Mouse (Mus musculus): Measurements from ENCODE around the gene Tmem86b. TPM values are rescaled to one million over a fixed set of nuclear protein-coding genes. Genes with fewer than 3 reads are reported as not detected.

Tmem86b gene
- polyA plus RNA-seq, 2 experiments: 1.4 to 17.2 TPM

Small RNA genes within 50 kb of the gene (microRNA-seq; reads per million reads assigned to microRNA genes)
- gene Gm23577: not detected

Other genes starting within 250 kb of the Tmem86b start
- gene Gp6, start 233.7 kb downstream of the Tmem86b start, polyA plus RNA-seq (2012; rRNA removed): 0.05 and 0.06 TPM in 2 replicates
- gene Gp6, start 233.7 kb downstream of the Tmem86b start, polyA plus RNA-seq (2014; fragmentation: Nextera tagmentation; extraction: Ambion mirVana): 0.26 TPM in 1 of 2 replicates, not detected in the other
- gene Rdh13, start 185.8 kb downstream of the Tmem86b start, polyA plus RNA-seq (2012; rRNA removed): 21.2 and 23.5 TPM in 2 replicates
- gene Rdh13, start 185.8 kb downstream of the Tmem86b start, polyA plus RNA-seq (2014; fragmentation: Nextera tagmentation; extraction: Ambion mirVana): 23.9 and 25.2 TPM in 2 replicates
- gene Eps8l1, start 170.7 kb downstream of the Tmem86b start, polyA plus RNA-seq (2012; rRNA removed): 6.9 and 10.0 TPM in 2 replicates
- 1.9 and 6.5 TPM in 2 replicates for gene Eps8l1, start 170.7 kb downstream of the Tmem86b start, polyA plus RNA-seq (2014; fragmentation: Nextera tagmentation; extraction: Ambion mirVana)
- 89.6 and 103 TPM in 2 replicates for gene Ppp1r12c, start 129.7 kb downstream of the Tmem86b start, polyA plus RNA-seq (2012; rRNA removed)
- gene Ppp1r12c, start 129.7 kb downstream of the Tmem86b start, polyA plus RNA-seq (2014; fragmentation: Nextera tagmentation; extraction: Ambion mirVana): 59.1 and 68.6 TPM in 2 replicates
- gene Tnnt1, start 115.0 kb downstream of the Tmem86b start, polyA plus RNA-seq (2012; rRNA removed): 99.8 and 238 TPM in 2 replicates
- gene Tnnt1, start 115.0 kb downstream of the Tmem86b start, polyA plus RNA-seq (2014; fragmentation: Nextera tagmentation; extraction: Ambion mirVana): 241 and 300 TPM in 2 replicates
- gene Tnni3, start 107.2 kb downstream of the Tmem86b start, polyA plus RNA-seq (2012; rRNA removed): 10.6 and 11.1 TPM in 2 replicates
- gene Tnni3, start 107.2 kb downstream of the Tmem86b start, polyA plus RNA-seq (2014; fragmentation: Nextera tagmentation; extraction: Ambion mirVana): 2.8 and 2.9 TPM in 2 replicates
- 8.3 and 9.5 TPM in 2 replicates for gene Dnaaf3, start 99.0 kb downstream of the Tmem86b start, polyA plus RNA-seq (2012; rRNA removed)
- gene Dnaaf3, start 99.0 kb downstream of the Tmem86b start, polyA plus RNA-seq (2014; fragmentation: Nextera tagmentation; extraction: Ambion mirVana): 0.61 and 1.1 TPM in 2 replicates
- gene Syt5, start 83.9 kb downstream of the Tmem86b start, polyA plus RNA-seq (2012; rRNA removed): 3.9 and 4.2 TPM in 2 replicates
- 3.4 and 4.3 TPM in 2 replicates for gene Syt5, start 83.9 kb downstream of the Tmem86b start, polyA plus RNA-seq (2014; fragmentation: Nextera tagmentation; extraction: Ambion mirVana)
- gene Ptprh, start 27.4 kb downstream of the Tmem86b start, polyA plus RNA-seq (2012; rRNA removed): 0.03 and 0.26 TPM in 2 replicates
- not detected in 2 replicates for gene Ptprh, start 27.4 kb downstream of the Tmem86b start, polyA plus RNA-seq (2014; fragmentation: Nextera tagmentation; extraction: Ambion mirVana)
- 86.9 and 112 TPM in 2 replicates for gene Ppp6r1, start 27.6 kb upstream of the Tmem86b start, polyA plus RNA-seq (2012; rRNA removed)
- gene Ppp6r1, start 27.6 kb upstream of the Tmem86b start, polyA plus RNA-seq (2014; fragmentation: Nextera tagmentation; extraction: Ambion mirVana): 7.9 and 8.7 TPM in 2 replicates
- gene Hspbp1, start 53.6 kb upstream of the Tmem86b start, polyA plus RNA-seq (2012; rRNA removed): 55.6 and 72.9 TPM in 2 replicates
- 77.5 and 82.5 TPM in 2 replicates for gene Hspbp1, start 53.6 kb upstream of the Tmem86b start, polyA plus RNA-seq (2014; fragmentation: Nextera tagmentation; extraction: Ambion mirVana)
- gene Brsk1, start 59.2 kb upstream of the Tmem86b start, polyA plus RNA-seq (2012; rRNA removed): 26.4 and 33.0 TPM in 2 replicates
- 1.3 and 1.7 TPM in 2 replicates for gene Brsk1, start 59.2 kb upstream of the Tmem86b start, polyA plus RNA-seq (2014; fragmentation: Nextera tagmentation; extraction: Ambion mirVana)
- gene Tmem150b, start 93.8 kb upstream of the Tmem86b start, polyA plus RNA-seq (2012; rRNA removed): 0.17 and 0.24 TPM in 2 replicates
- gene Tmem150b, start 93.8 kb upstream of the Tmem86b start, polyA plus RNA-seq (2014; fragmentation: Nextera tagmentation; extraction: Ambion mirVana): 0.17 and 0.46 TPM in 2 replicates
- 161 and 223 TPM in 2 replicates for gene Kmt5c, start 108.7 kb upstream of the Tmem86b start, polyA plus RNA-seq (2012; rRNA removed)
- 44.4 and 51.2 TPM in 2 replicates for gene Kmt5c, start 108.7 kb upstream of the Tmem86b start, polyA plus RNA-seq (2014; fragmentation: Nextera tagmentation; extraction: Ambion mirVana)
- 91.7 and 127 TPM in 2 replicates for gene Cox6b2, start 121.7 kb upstream of the Tmem86b start, polyA plus RNA-seq (2012; rRNA removed)
- gene Cox6b2, start 121.7 kb upstream of the Tmem86b start, polyA plus RNA-seq (2014; fragmentation: Nextera tagmentation; extraction: Ambion mirVana): 44.7 and 48.9 TPM in 2 replicates
- 0.03 TPM in 1 of 2 replicates, not detected in the other for gene Fam71e2, start 139.9 kb upstream of the Tmem86b start, polyA plus RNA-seq (2012; rRNA removed)
- not detected in 2 replicates for gene Fam71e2, start 139.9 kb upstream of the Tmem86b start, polyA plus RNA-seq (2014; fragmentation: Nextera tagmentation; extraction: Ambion mirVana)
- 0.33 and 0.63 TPM in 2 replicates for gene Il11, start 151.4 kb upstream of the Tmem86b start, polyA plus RNA-seq (2012; rRNA removed)
- 0.22 TPM in 1 of 2 replicates, not detected in the other for gene Il11, start 151.4 kb upstream of the Tmem86b start, polyA plus RNA-seq (2014; fragmentation: Nextera tagmentation; extraction: Ambion mirVana)
- not detected in 2 replicates for gene Tmem190, start 151.5 kb upstream of the Tmem86b start, polyA plus RNA-seq (2012; rRNA removed)
- not detected in 2 replicates for gene Tmem190, start 151.5 kb upstream of the Tmem86b start, polyA plus RNA-seq (2014; fragmentation: Nextera tagmentation; extraction: Ambion mirVana)
- 10.1 and 15.2 TPM in 2 replicates for gene Tmem238, start 158.2 kb upstream of the Tmem86b start, polyA plus RNA-seq (2012; rRNA removed)
- gene Tmem238, start 158.2 kb upstream of the Tmem86b start, polyA plus RNA-seq (2014; fragmentation: Nextera tagmentation; extraction: Ambion mirVana): 8.1 and 9.6 TPM in 2 replicates
- 486 and 665 TPM in 2 replicates for gene Rpl28, start 161.5 kb upstream of the Tmem86b start, polyA plus RNA-seq (2012; rRNA removed)
- gene Rpl28, start 161.5 kb upstream of the Tmem86b start, polyA plus RNA-seq (2014; fragmentation: Nextera tagmentation; extraction: Ambion mirVana): 253 and 275 TPM in 2 replicates
- gene Ube2s, start 181.2 kb upstream of the Tmem86b start, polyA plus RNA-seq (2012; rRNA removed): 515 and 618 TPM in 2 replicates
- gene Ube2s, start 181.2 kb upstream of the Tmem86b start, polyA plus RNA-seq (2014; fragmentation: Nextera tagmentation; extraction: Ambion mirVana): 366 and 368 TPM in 2 replicates
- gene Shisa7, start 213.3 kb upstream of the Tmem86b start, polyA plus RNA-seq (2012; rRNA removed): 4.2 and 5.1 TPM in 2 replicates
- gene Shisa7, start 213.3 kb upstream of the Tmem86b start, polyA plus RNA-seq (2014; fragmentation: Nextera tagmentation; extraction: Ambion mirVana): 0.43 and 0.54 TPM in 2 replicates
- gene Isoc2b, start 238.8 kb upstream of the Tmem86b start, polyA plus RNA-seq (2012; rRNA removed): 7.4 and 11.0 TPM in 2 replicates
- gene Isoc2b, start 238.8 kb upstream of the Tmem86b start, polyA plus RNA-seq (2014; fragmentation: Nextera tagmentation; extraction: Ambion mirVana): 9.7 and 9.9 TPM in 2 replicates
- gene Isoc2a, start 245.7 kb upstream of the Tmem86b start, polyA plus RNA-seq (2012; rRNA removed): 13.6 and 16.7 TPM in 2 replicates
- gene Isoc2a, start 245.7 kb upstream of the Tmem86b start, polyA plus RNA-seq (2014; fragmentation: Nextera tagmentation; extraction: Ambion mirVana): 1.1 and 1.3 TPM in 2 replicates